Mouse (Mus musculus): ENCODE results near the gene Cyp2u1. TPM values are rescaled to one million over a fixed set of nuclear protein-coding genes. Genes with fewer than 3 reads are reported as not detected.
"Not testable (repeated sequence)": the region's sequence is repeated elsewhere in the genome, so short reads cannot be mapped to it uniquely, and the experiment has no call there.

Cyp2u1 gene
- polyA plus RNA-seq (2016; fragmentation: Nextera tagmentation; extraction: Ambion mirVana) = 2.3 and 2.5 TPM in 2 replicates

- under 1% methylated on average over 71 of the region's 71 CpGs for WGBS
- Histone ChIP-seq H3K9me3 (no peaks in the 10 kb centered on the region), H3K36me3 (no peaks in the 10 kb centered on the region), H3K9ac (peak within 1 kb of the TSS; percentile 65), H3K27ac (0 out of 2 replicates have a peak within 1 kb of the TSS, but pooled peaks have one; percentile 23), H3K4me3 (peak within 1 kb of the TSS; percentile 74), H3K4me1 (0 out of 2 replicates have a peak, but pooled peaks cover 9% of the 10 kb centered on the region), H3K4me2 (replicated peaks) (peak within 1 kb of the TSS; percentile 97), H3K27me3 (no peaks in the 10 kb centered on the region)
- ATAC-seq (ENCODE audit: insufficient number of reproducible peaks, insufficient read depth, low FRiP score, low TSS enrichment) = peak; percentile 94
These were observed at the start of gene Cyp2u1 for GRCm38 (mm10) chr3:131302452-131303319. Gene Cyp2u1 (minus strand): TSS chr3:131303227.

- Histone ChIP-seq H3K4me1 (no peaks in the 10 kb centered on the region), H3K4me3 (no peak overlapping the region), H3K9ac (no peak overlapping the region), H3K9me3 (no peaks in the 10 kb centered on the region), H3K27ac (no peak overlapping the region), H3K4me2 (replicated peaks) (no peak overlapping the region), H3K27me3 (no peaks in the 10 kb centered on the region), H3K36me3 (no peaks in the 10 kb centered on the region)
- no peak for ATAC-seq (ENCODE audit: insufficient number of reproducible peaks, insufficient read depth, low FRiP score, low TSS enrichment)
- WGBS = 91% methylated on average over 7 of the region's 7 CpGs
These were observed 47.5 kb upstream of the Cyp2u1 start for GRCm38 (mm10) chr3:131350539-131350938.

- Histone ChIP-seq H3K36me3 (no peaks in the 10 kb centered on the region), H3K4me2 (replicated peaks) (no peak overlapping the region)
These were observed 46.0 kb upstream of the Cyp2u1 start for GRCm38 (mm10) chr3:131349013-131349412.

GRCm38 (mm10) chr3:131348579-131348950, 45.5 kb upstream of the Cyp2u1 start:
- no peak overlapping the region for H3K9ac ChIP-seq
- H3K27me3 ChIP-seq = no peaks in the 10 kb centered on the region
- H3K9me3 ChIP-seq = no peaks in the 10 kb centered on the region
- 58% methylated on average over 3 of the region's 3 CpGs for WGBS
- no peak overlapping the region for H3K4me2 ChIP-seq (replicated peaks)
- no peak overlapping the region for H3K27ac ChIP-seq
- no peaks in the 10 kb centered on the region for H3K4me1 ChIP-seq
- H3K36me3 ChIP-seq = no peaks in the 10 kb centered on the region
- ATAC-seq (ENCODE audit: insufficient number of reproducible peaks, insufficient read depth, low FRiP score, low TSS enrichment) = no peak
- H3K4me3 ChIP-seq = no peak overlapping the region

More at GRCm38 (mm10) chr3:131349013-131349412, 46.0 kb upstream of the Cyp2u1 start:
- ATAC-seq (ENCODE audit: insufficient number of reproducible peaks, insufficient read depth, low FRiP score, low TSS enrichment) = no peak
- WGBS = 82% methylated on average over 6 of the region's 6 CpGs
- Histone ChIP-seq H3K9ac (no peak overlapping the region), H3K4me3 (no peak overlapping the region), H3K27me3 (no peaks in the 10 kb centered on the region), H3K4me1 (no peaks in the 10 kb centered on the region), H3K27ac (no peak overlapping the region), H3K9me3 (no peaks in the 10 kb centered on the region)

GRCm38 (mm10) chr3:131347831-131348578, 45.0 kb upstream of the Cyp2u1 start:
- no peak overlapping the region for H3K9ac ChIP-seq
- ATAC-seq (ENCODE audit: insufficient number of reproducible peaks, insufficient read depth, low FRiP score, low TSS enrichment) = no peak

GRCm38 (mm10) chr3:131345903-131346302, 42.9 kb upstream of the Cyp2u1 start:
- H3K9me3 ChIP-seq = no peaks in the 10 kb centered on the region
- no peak for ATAC-seq (ENCODE audit: insufficient number of reproducible peaks, insufficient read depth, low FRiP score, low TSS enrichment)
- H3K9ac ChIP-seq = no peak overlapping the region
- no peaks in the 10 kb centered on the region for H3K4me1 ChIP-seq
- no peaks in the 10 kb centered on the region for H3K27me3 ChIP-seq
- H3K4me3 ChIP-seq = no peak overlapping the region
- no peaks in the 10 kb centered on the region for H3K36me3 ChIP-seq
- no peak overlapping the region for H3K27ac ChIP-seq
- 91% methylated on average over 6 of the region's 6 CpGs for WGBS
- H3K4me2 ChIP-seq (replicated peaks) = no peak overlapping the region

More at GRCm38 (mm10) chr3:131347831-131348578, 45.0 kb upstream of the Cyp2u1 start:
- H3K4me2 ChIP-seq (replicated peaks) = no peak overlapping the region
- no peaks in the 10 kb centered on the region for H3K4me1 ChIP-seq
- no peaks in the 10 kb centered on the region for H3K36me3 ChIP-seq
- no peak overlapping the region for H3K27ac ChIP-seq
- H3K27me3 ChIP-seq = no peaks in the 10 kb centered on the region
- H3K4me3 ChIP-seq = no peak overlapping the region
- 52% methylated on average over 6 of the region's 6 CpGs for WGBS
- no peaks in the 10 kb centered on the region for H3K9me3 ChIP-seq

GRCm38 (mm10) chr3:131343311-131343710, 40.3 kb upstream of the Cyp2u1 start:
- ATAC-seq (ENCODE audit: insufficient number of reproducible peaks, insufficient read depth, low FRiP score, low TSS enrichment) = no peak
- 30% methylated on average over 6 of the region's 6 CpGs for WGBS

GRCm38 (mm10) chr3:131340885-131341284, 37.9 kb upstream of the Cyp2u1 start:
- no peaks in the 10 kb centered on the region for H3K9me3 ChIP-seq
- H3K27me3 ChIP-seq = no peaks in the 10 kb centered on the region
- no peak overlapping the region for H3K4me3 ChIP-seq
- WGBS = 67% methylated on average over 3 of the region's 3 CpGs
- H3K9ac ChIP-seq = no peak overlapping the region
- H3K4me1 ChIP-seq = no peaks in the 10 kb centered on the region
- H3K36me3 ChIP-seq = no peaks in the 10 kb centered on the region
- no peak for ATAC-seq (ENCODE audit: insufficient number of reproducible peaks, insufficient read depth, low FRiP score, low TSS enrichment)
- H3K4me2 ChIP-seq (replicated peaks) = no peak overlapping the region
- no peak overlapping the region for H3K27ac ChIP-seq

More at GRCm38 (mm10) chr3:131343311-131343710, 40.3 kb upstream of the Cyp2u1 start:
- H3K27me3 ChIP-seq = no peaks in the 10 kb centered on the region
- H3K9me3 ChIP-seq = no peaks in the 10 kb centered on the region
- H3K9ac ChIP-seq = no peak overlapping the region
- no peak overlapping the region for H3K4me3 ChIP-seq
- H3K4me2 ChIP-seq (replicated peaks) = no peak overlapping the region
- no peaks in the 10 kb centered on the region for H3K4me1 ChIP-seq
- H3K27ac ChIP-seq = no peak overlapping the region
- no peaks in the 10 kb centered on the region for H3K36me3 ChIP-seq

- 79% methylated on average over 4 of the region's 4 CpGs for WGBS
- ATAC-seq (ENCODE audit: insufficient number of reproducible peaks, insufficient read depth, low FRiP score, low TSS enrichment) = no peak
- Histone ChIP-seq H3K4me3 (no peak overlapping the region), H3K4me1 (peaks cover 11% of the 10 kb centered on the region), H3K27ac (no peak overlapping the region), H3K36me3 (no peaks in the 10 kb centered on the region), H3K9ac (no peak overlapping the region), H3K4me2 (replicated peaks) (no peak overlapping the region), H3K27me3 (no peaks in the 10 kb centered on the region), H3K9me3 (no peaks in the 10 kb centered on the region)
These were observed 36.3 kb upstream of the Cyp2u1 start for GRCm38 (mm10) chr3:131339280-131339679.

GRCm38 (mm10) chr3:131337749-131338148, 34.7 kb upstream of the Cyp2u1 start:
- not testable (repeated sequence) for H3K9me3 ChIP-seq; H3K27ac ChIP-seq; H3K9ac ChIP-seq; H3K36me3 ChIP-seq; H3K4me3 ChIP-seq; H3K27me3 ChIP-seq; ATAC-seq (ENCODE audit: insufficient number of reproducible peaks, insufficient read depth, low FRiP score, low TSS enrichment); H3K4me2 ChIP-seq (replicated peaks)
- H3K4me1 ChIP-seq = peaks cover 21% of the 10 kb centered on the region
- WGBS = 98% methylated on average over 5 of the region's 7 CpGs

GRCm38 (mm10) chr3:131336629-131337028, 33.6 kb upstream of the Cyp2u1 start:
- Histone ChIP-seq H3K4me1 (peaks cover 21% of the 10 kb centered on the region), H3K9me3 (no peaks in the 10 kb centered on the region), H3K4me2 (replicated peaks) (no peak overlapping the region), H3K36me3 (no peaks in the 10 kb centered on the region), H3K27ac (no peak overlapping the region), H3K4me3 (no peak overlapping the region), H3K27me3 (no peaks in the 10 kb centered on the region), H3K9ac (no peak overlapping the region)
- ATAC-seq (ENCODE audit: insufficient number of reproducible peaks, insufficient read depth, low FRiP score, low TSS enrichment) = no peak
- WGBS = 84% methylated on average over 8 of the region's 8 CpGs

Data from embryonic facial prominence, embryonic 12.5 days (tissue).